Mouse (Mus musculus) kidney, postnatal 36 days (tissue): ENCODE measurements around the gene Vps4a.

Experiments used
- DNase-seq, 2 experiments: peaks; one replicate each; pipeline ENCODE4 v3.0.0; 2021 to 2022; ENCODE audit warnings: mixed read lengths in 2 of 2

The Vps4a gene

GRCm38 (mm10) chr8:107049480-107049879 lies 18.5 kb downstream of the Vps4a start:
- no peak for DNase-seq

- no peak for DNase-seq
Measured at GRCm38 (mm10) chr8:107052046-107052445, 21.0 kb downstream of the Vps4a start.

GRCm38 (mm10) chr8:107056076-107056972 lies 25.3 kb downstream of the Vps4a start, which contains the start of the genes Cog8 and Nip7:
Cog8 (minus strand) TSS chr8:107056689.
Nip7 (plus strand) TSS chr8:107056877.
- peak; percentile 97 to 98 for DNase-seq

GRCm38 (mm10) chr8:107056973-107057369 lies 25.9 kb downstream of the Vps4a start:
- no peak for DNase-seq

- DNase-seq, result no peak
Measured at GRCm38 (mm10) chr8:107062613-107063012, 31.6 kb downstream of the Vps4a start.

GRCm38 (mm10) chr8:107065511-107066496 lies 34.8 kb downstream of the Vps4a start, which contains the start of gene Tmed6:
Tmed6 (minus strand) TSS chr8:107065644.
- peak; percentile 90 for DNase-seq

GRCm38 (mm10) chr8:107073706-107074105 lies 42.7 kb downstream of the Vps4a start:
- DNase-seq, result no peak

GRCm38 (mm10) chr8:107074128-107074527 lies 43.1 kb downstream of the Vps4a start:
- no peak for DNase-seq

- no peak for DNase-seq
Measured at GRCm38 (mm10) chr8:107076239-107076888, 45.3 kb downstream of the Vps4a start.

- peak in 1 of 2 experiments; percentile 51 for DNase-seq
Measured at GRCm38 (mm10) chr8:107085358-107085757, 54.3 kb downstream of the Vps4a start.

- DNase-seq, result no peak
Measured at GRCm38 (mm10) chr8:107086018-107086417, 55.0 kb downstream of the Vps4a start.

GRCm38 (mm10) chr8:107088526-107089063 lies 57.6 kb downstream of the Vps4a start:
- DNase-seq, result no peak

- DNase-seq, result no peak
Measured at GRCm38 (mm10) chr8:107090531-107090930, 59.5 kb downstream of the Vps4a start.
